Mouse (Mus musculus) heart, embryonic 12.5 days (tissue): Measurements from ENCODE around the gene Trim47. TPM values are rescaled to one million over a fixed set of nuclear protein-coding genes. Genes with fewer than 3 reads are reported as not detected.

Source experiments
- ATAC-seq: fragments of 200-750 bp; cut with Nextera tagmentation; 2 replicates; pipeline ENCODE4 v1.8.0; 2017; ENCODE audit warnings: moderate TSS enrichment, moderate library complexity; ENCODE audit not compliant: insufficient number of reproducible peaks, low FRiP score
- H3K27ac ChIP-seq: fragments of 300-500 bp; sonication (generic); 2 replicates; pipeline ENCODE4 v1.5.1; 2016; ENCODE audit warnings: mild to moderate bottlenecking, moderate library complexity; ENCODE audit not compliant: poor library complexity, severe bottlenecking
- H3K27me3 ChIP-seq: fragments of 300-500 bp; sonication (generic); replicated peaks from 2 replicates; pipeline ENCODE4 v1.6.1; 2016; ENCODE audit warnings: mild to moderate bottlenecking, moderate library complexity
- H3K36me3 ChIP-seq: fragments of 300-500 bp; sonication (generic); 2 replicates; pipeline ENCODE4 v1.6.1; 2016; ENCODE audit warnings: mild to moderate bottlenecking, moderate library complexity
- H3K4me1 ChIP-seq: fragments of 300-500 bp; sonication (generic); replicated peaks from 2 replicates; pipeline ENCODE4 v1.6.1; 2016; ENCODE audit warnings: mild to moderate bottlenecking
- H3K4me2 ChIP-seq: fragments of 300-500 bp; sonication (generic); 2 replicates; pipeline ENCODE4 v1.6.1; 2016; ENCODE audit warnings: mild to moderate bottlenecking, moderate library complexity
- H3K4me3 ChIP-seq: fragments of 300-500 bp; sonication (generic); 2 replicates; pipeline ENCODE4 v1.5.1; 2016; ENCODE audit warnings: mild to moderate bottlenecking
- H3K9ac ChIP-seq: fragments of 300-500 bp; sonication (generic); 2 replicates; pipeline ENCODE4 v1.6.1; 2016; ENCODE audit warnings: mild to moderate bottlenecking, moderate library complexity
- H3K9me3 ChIP-seq: fragments of 300-500 bp; sonication (generic); replicated peaks from 2 replicates; pipeline ENCODE4 v1.6.1; 2016; ENCODE audit warnings: mild to moderate bottlenecking, moderate library complexity
- WGBS: fragments of 180-500 bp; shearing (Covaris S2); methylation state at CpG from one replicate; pipeline ENCODE4 v1.1.7; 2016; 5-methylcytosine and 5-hydroxymethylcytosine counted together
- polyA plus RNA-seq: library from polyadenylated mRNA; unstranded; fragments of >200 nt; fragmentation: Nextera tagmentation; extraction: Ambion mirVana; gene quantifications from 2 replicates; pipeline ENCODE4 v1.2.1, GENCODE M21; 2016

Gene Trim47
- polyA plus RNA-seq, 1 experiment from 2014 or later: 54.8 TPM

GRCm38 (mm10) chr11:116161312-116161711 is 34.3 kb upstream of the Trim47 start:
- H3K4me2 ChIP-seq: no peak overlapping the region
- no peak for ATAC-seq
- H3K4me1 ChIP-seq: peaks cover 3% of the 10 kb centered on the region
- WGBS: 65% methylated on average over 12 of the region's 12 CpGs
- no peak overlapping the region for H3K4me3 ChIP-seq
- no peaks in the 10 kb centered on the region for H3K27me3 ChIP-seq
- H3K36me3 ChIP-seq: peaks cover 72% of the 10 kb centered on the region
- H3K9me3 ChIP-seq: no peaks in the 10 kb centered on the region
- H3K9ac ChIP-seq: no peak overlapping the region
- H3K27ac ChIP-seq: no peak overlapping the region

GRCm38 (mm10) chr11:116150960-116151359 is 23.9 kb upstream of the Trim47 start:
- 79% methylated on average over 2 of the region's 2 CpGs for WGBS
- no peak overlapping the region for H3K4me2 ChIP-seq
- peak; percentile 74 for ATAC-seq

GRCm38 (mm10) chr11:116149341-116149740 is 22.3 kb upstream of the Trim47 start:
- H3K27me3 ChIP-seq: no peaks in the 10 kb centered on the region
- H3K4me2 ChIP-seq: no peak overlapping the region
- ATAC-seq: no peak
- H3K36me3 ChIP-seq: peaks cover 100% of the 10 kb centered on the region
- H3K4me3 ChIP-seq: no peak overlapping the region
- H3K9me3 ChIP-seq: no peaks in the 10 kb centered on the region
- H3K4me1 ChIP-seq: 0 out of 2 replicates have a peak, but pooled peaks cover 11% of the 10 kb centered on the region
- no peak overlapping the region for H3K9ac ChIP-seq
- 77% methylated on average over 6 of the region's 6 CpGs for WGBS
- no peak overlapping the region for H3K27ac ChIP-seq

More at GRCm38 (mm10) chr11:116150960-116151359, 23.9 kb upstream of the Trim47 start:
- Histone ChIP-seq H3K9ac (no peak overlapping the region), H3K36me3 (peaks cover 100% of the 10 kb centered on the region), H3K27me3 (no peaks in the 10 kb centered on the region), H3K27ac (no peak overlapping the region), H3K4me3 (no peak overlapping the region), H3K4me1 (0 out of 2 replicates have a peak, but pooled peaks cover 11% of the 10 kb centered on the region), H3K9me3 (no peaks in the 10 kb centered on the region)

GRCm38 (mm10) chr11:116148761-116149221 is 21.8 kb upstream of the Trim47 start:
- 38% methylated on average over 20 of the region's 20 CpGs for WGBS
- ATAC-seq: no peak
- no peaks in the 10 kb centered on the region for H3K9me3 ChIP-seq
- 0 out of 2 replicates have a peak, but pooled peaks cover 11% of the 10 kb centered on the region for H3K4me1 ChIP-seq
- H3K4me2 ChIP-seq: peak overlapping the region; percentile 14; the same call in 1 of the 2 replicates
- H3K4me3 ChIP-seq: no peak overlapping the region
- H3K27ac ChIP-seq: no peak overlapping the region
- H3K36me3 ChIP-seq: peaks cover 100% of the 10 kb centered on the region
- H3K9ac ChIP-seq: peak overlapping the region; percentile 2; the same call in 1 of the 2 replicates
- H3K27me3 ChIP-seq: no peaks in the 10 kb centered on the region

GRCm38 (mm10) chr11:116146294-116146985 is 19.4 kb upstream of the Trim47 start:
- 75% methylated on average over 25 of the region's 25 CpGs for WGBS
- peaks cover 98% of the 10 kb centered on the region for H3K36me3 ChIP-seq
- ATAC-seq: no peak

GRCm38 (mm10) chr11:116145481-116146293 is 18.7 kb upstream of the Trim47 start:
- H3K36me3 ChIP-seq: peaks cover 92% of the 10 kb centered on the region
- H3K4me2 ChIP-seq: no peak overlapping the region
- WGBS: 69% methylated on average over 18 of the region's 18 CpGs
- H3K9me3 ChIP-seq: no peaks in the 10 kb centered on the region
- H3K4me1 ChIP-seq: 0 out of 2 replicates have a peak, but pooled peaks cover 11% of the 10 kb centered on the region
- no peak overlapping the region for H3K9ac ChIP-seq
- H3K4me3 ChIP-seq: no peak overlapping the region
- H3K27me3 ChIP-seq: no peaks in the 10 kb centered on the region
- no peak overlapping the region for H3K27ac ChIP-seq
- ATAC-seq: no peak

More at GRCm38 (mm10) chr11:116146294-116146985, 19.4 kb upstream of the Trim47 start:
- Histone ChIP-seq H3K4me2 (no peak overlapping the region), H3K9ac (no peak overlapping the region; the same call in 1 of the 2 replicates), H3K27ac (no peak overlapping the region), H3K9me3 (no peaks in the 10 kb centered on the region), H3K27me3 (no peaks in the 10 kb centered on the region), H3K4me1 (0 out of 2 replicates have a peak, but pooled peaks cover 11% of the 10 kb centered on the region), H3K4me3 (no peak overlapping the region)

- H3K36me3 ChIP-seq: peaks cover 70% of the 10 kb centered on the region
- H3K4me1 ChIP-seq: peaks cover 6% of the 10 kb centered on the region; the same call in 1 of the 2 replicates
- ATAC-seq: no peak
- no peak overlapping the region for H3K27ac ChIP-seq
- no peaks in the 10 kb centered on the region for H3K9me3 ChIP-seq
- no peaks in the 10 kb centered on the region for H3K27me3 ChIP-seq
- 77% methylated on average over 3 of the region's 3 CpGs for WGBS
- H3K9ac ChIP-seq: no peak overlapping the region
- H3K4me2 ChIP-seq: no peak overlapping the region
- no peak overlapping the region for H3K4me3 ChIP-seq
Measured at GRCm38 (mm10) chr11:116143468-116143867, 16.5 kb upstream of the Trim47 start.

- Histone ChIP-seq H3K27ac (no peak overlapping the region), H3K9ac (no peak overlapping the region), H3K4me1 (peaks cover 10% of the 10 kb centered on the region; the same call in 1 of the 2 replicates), H3K4me3 (no peak overlapping the region), H3K9me3 (no peaks in the 10 kb centered on the region), H3K36me3 (peaks cover 59% of the 10 kb centered on the region), H3K27me3 (no peaks in the 10 kb centered on the region), H3K4me2 (no peak overlapping the region)
- ATAC-seq: peak; percentile 79
- WGBS: 67% methylated on average over 10 of the region's 10 CpGs
Measured at GRCm38 (mm10) chr11:116142211-116142991, 15.4 kb upstream of the Trim47 start.

- Histone ChIP-seq H3K9me3 (no peaks in the 10 kb centered on the region), H3K27me3 (no peaks in the 10 kb centered on the region), H3K9ac (peak within 1 kb of the TSS; percentile 88), H3K4me2 (peak within 1 kb of the TSS; percentile 77), H3K4me1 (peaks cover 10% of the 10 kb centered on the region; the same call in 1 of the 2 replicates), H3K36me3 (peaks cover 49% of the 10 kb centered on the region), H3K4me3 (peak within 1 kb of the TSS; percentile 81), H3K27ac (peak within 1 kb of the TSS; percentile 65)
- peak; percentile 93 for ATAC-seq
- under 1% methylated on average over 59 of the region's 60 CpGs for WGBS
Measured at GRCm38 (mm10) chr11:116138468-116139138, 11.6 kb upstream of the Trim47 start, which contains the start of gene Mrpl38. Gene Mrpl38 (minus strand): TSS chr11:116138868.

GRCm38 (mm10) chr11:116138096-116138467 is 11.1 kb upstream of the Trim47 start:
- peak overlapping the region; percentile 77 for H3K4me2 ChIP-seq
- H3K27me3 ChIP-seq: no peaks in the 10 kb centered on the region
- WGBS: under 1% methylated on average over 20 of the region's 20 CpGs
- peaks cover 46% of the 10 kb centered on the region for H3K36me3 ChIP-seq
- H3K4me3 ChIP-seq: peak overlapping the region; percentile 81
- H3K27ac ChIP-seq: peak overlapping the region; percentile 65
- peak overlapping the region; percentile 88 for H3K9ac ChIP-seq
- no peaks in the 10 kb centered on the region for H3K9me3 ChIP-seq
- ATAC-seq: no peak
- peaks cover 10% of the 10 kb centered on the region; the same call in 1 of the 2 replicates for H3K4me1 ChIP-seq
